Mouse (Mus musculus) C2C12 (cell line): ENCODE data around the gene Ltbp3.

Experiments used
- CEBPB ChIP-seq: IDR thresholded peaks from one replicate; pipeline ENCODE4 v1.6.1; 2011; ENCODE audit warnings: low read depth, mild to moderate bottlenecking, control low read depth, moderate library complexity
- CTCF ChIP-seq: IDR thresholded peaks from one replicate; pipeline ENCODE4 v1.5.1; 2011; ENCODE audit not compliant: control insufficient read depth, insufficient read depth, insufficient read length
- FOSL1 ChIP-seq: IDR thresholded peaks from one replicate; pipeline ENCODE4 v1.8.0; 2011; ENCODE audit warnings: mild to moderate bottlenecking, low read length; ENCODE audit not compliant: poor library complexity, insufficient read depth, severe bottlenecking
- MAX ChIP-seq: IDR thresholded peaks from one replicate; pipeline ENCODE4 v1.6.1; 2011; ENCODE audit warnings: mild to moderate bottlenecking, control low read depth
- MYOD1 ChIP-seq: IDR thresholded peaks from one replicate; pipeline ENCODE4 v1.6.1; 2011; ENCODE audit warnings: low read depth; ENCODE audit not compliant: control insufficient read depth, insufficient read length
- MYOG ChIP-seq: IDR thresholded peaks from one replicate; pipeline ENCODE4 v1.6.1; 2011; ENCODE audit not compliant: control insufficient read depth, insufficient read length; ENCODE audit errors: extremely low read depth
- USF1 ChIP-seq: IDR thresholded peaks from one replicate; pipeline ENCODE4 v1.6.1; 2011; ENCODE audit warnings: low read depth, mild to moderate bottlenecking, control low read depth, moderate library complexity

- TF ChIP-seq CTCF (no peak), FOSL1 (no peak), MAX (peak; percentile 82), USF1 (no peak), CEBPB (no peak), MYOG (no peak), MYOD1 (no peak)
Observed at GRCm38 (mm10) chr19:5724549-5724941, 16.2 kb upstream of the Ltbp3 start.
